Comparison of ENCODE assay signal across 15 mouse cellular contexts in genomic region chr7:35376623-35377022, GRCm38 (mm10). TPM values are rescaled to one million over a fixed set of nuclear protein-coding genes. Genes with fewer than 3 reads are reported as not detected.
A peak's percentile ranks its signal among the peaks of the same experiment; 100 is the strongest.
DNase-seq lines count a peak whose midpoint lies in the region; ATAC-seq lines count a peak whose summit lies in the region.
"Had no signal": no experiment of that assay in that cellular context is flagged by ENCODE, and none has a peak within 500 bp of the region (broad histone marks: within the 10 kb centered on the region; RNA-seq: fewer than 3 reads in every experiment).

No protein-coding gene starts in this region.

- no peaks in the 10 kb centered on the region for H3K27me3 ChIP-seq in hindbrain, embryonic 16.5 days (replicated peaks; ENCODE audit: control insufficient read depth, insufficient read depth, low read length)
- H3K27me3 ChIP-seq in hindbrain, embryonic 10.5 days (ENCODE audit: insufficient read depth, poor library complexity, severe bottlenecking): no peaks in the 10 kb centered on the region
- no peaks in the 10 kb centered on the region for H3K27me3 ChIP-seq in midbrain, embryonic 14.5 days (ENCODE audit: control insufficient read depth, insufficient read depth, low read length)
- no peaks in the 10 kb centered on the region for H3K27me3 ChIP-seq in midbrain, embryonic 10.5 days (ENCODE audit: low read depth, poor library complexity, severe bottlenecking)
- H3K27me3 ChIP-seq: embryonic facial prominence, embryonic 12.5 days; limb, embryonic 13.5 days had no signal

- no peak overlapping the region for H3K27ac ChIP-seq in hindbrain, embryonic 16.5 days (ENCODE audit: low read depth, low read length)
- no peak overlapping the region for H3K27ac ChIP-seq in hindbrain, embryonic 10.5 days
- no peak overlapping the region for H3K27ac ChIP-seq in midbrain, embryonic 14.5 days (replicated peaks; ENCODE audit: low read depth, low read length)
- no peak overlapping the region for H3K27ac ChIP-seq in midbrain, embryonic 10.5 days (replicated peaks)
- H3K27ac ChIP-seq: embryonic facial prominence, embryonic 12.5 days; layer of hippocampus, adult 2 months; limb, embryonic 13.5 days had no signal

- DNase-seq in hindbrain, embryonic 10.5 days (ENCODE audit: low spot score): no peak
- DNase-seq in midbrain, embryonic 14.5 days: peak; percentile 29
- DNase-seq in midbrain, embryonic 10.5 days (ENCODE audit: low spot score): no peak
- DNase-seq in cerebellum, adult 11-12 months: peak; percentile 86
- peak; percentile 50 to 54 for DNase-seq in kidney, postnatal 25 days
- no peak for DNase-seq in urinary bladder, postnatal 4 days (ENCODE audit: low spot score in 2 of 2)
- no peak for DNase-seq in left cerebral cortex, postnatal 25 days (ENCODE audit: low spot score in 2 of 2)
- DNase-seq: heart, postnatal 10 days; lung, embryonic 14.5 days; thymus, postnatal 25 days had no signal

- no peaks in the 10 kb centered on the region; the same call in 1 of the 2 replicates for H3K4me1 ChIP-seq in hindbrain, embryonic 16.5 days (ENCODE audit: control insufficient read depth, insufficient read depth, low read depth, low read length)
- H3K4me1 ChIP-seq in hindbrain, embryonic 10.5 days (replicated peaks): peaks cover 20% of the 10 kb centered on the region
- no peaks in the 10 kb centered on the region for H3K4me1 ChIP-seq in midbrain, embryonic 14.5 days (ENCODE audit: control insufficient read depth, insufficient read depth, low read length)
- peaks cover 16% of the 10 kb centered on the region for H3K4me1 ChIP-seq in midbrain, embryonic 10.5 days
- H3K4me1 ChIP-seq: limb, embryonic 13.5 days had no signal

- 67% methylated on average over 9 of the region's 9 CpGs for WGBS in hindbrain, embryonic 16.5 days
- 96% methylated on average over 9 of the region's 9 CpGs for WGBS in hindbrain, embryonic 10.5 days
- 87% methylated on average over 9 of the region's 9 CpGs for WGBS in midbrain, embryonic 14.5 days
- 93% methylated on average over 9 of the region's 9 CpGs for WGBS in midbrain, embryonic 10.5 days

- no peak overlapping the region for H3K4me3 ChIP-seq in hindbrain, embryonic 16.5 days (ENCODE audit: low read length)
- no peak overlapping the region for H3K4me3 ChIP-seq in hindbrain, embryonic 10.5 days
- no peak overlapping the region for H3K4me3 ChIP-seq in midbrain, embryonic 14.5 days (replicated peaks; ENCODE audit: low read depth, low read length)
- H3K4me3 ChIP-seq in midbrain, embryonic 10.5 days: no peak overlapping the region
- H3K4me3 ChIP-seq: embryonic facial prominence, embryonic 12.5 days; layer of hippocampus, adult 2 months; limb, embryonic 13.5 days; megakaryocyte, embryonic 14.5 days had no signal

- peak; percentile 64 for ATAC-seq in hindbrain, embryonic 16.5 days
- ATAC-seq in midbrain, embryonic 14.5 days (ENCODE audit: low FRiP score, low TSS enrichment): no peak

- no peaks in the 10 kb centered on the region for H3K36me3 ChIP-seq in hindbrain, embryonic 16.5 days (ENCODE audit: control insufficient read depth, insufficient read depth, low read length)
- H3K36me3 ChIP-seq in hindbrain, embryonic 10.5 days: no peaks in the 10 kb centered on the region
- H3K36me3 ChIP-seq in midbrain, embryonic 14.5 days (ENCODE audit: control insufficient read depth, insufficient read depth, low read length): no peaks in the 10 kb centered on the region
- H3K36me3 ChIP-seq in midbrain, embryonic 10.5 days: no peaks in the 10 kb centered on the region
- H3K36me3 ChIP-seq: embryonic facial prominence, embryonic 12.5 days; limb, embryonic 13.5 days had no signal

- no peak overlapping the region for H3K4me2 ChIP-seq in hindbrain, embryonic 16.5 days (ENCODE audit: low read length)
- H3K4me2 ChIP-seq in midbrain, embryonic 14.5 days (ENCODE audit: low read length): no peak overlapping the region
- H3K4me2 ChIP-seq: embryonic facial prominence, embryonic 12.5 days; limb, embryonic 13.5 days; lung, embryonic 14.5 days had no signal

- H3K9ac ChIP-seq in hindbrain, embryonic 16.5 days (ENCODE audit: low read depth, low read length): no peak overlapping the region
- no peak overlapping the region for H3K9ac ChIP-seq in midbrain, embryonic 14.5 days (replicated peaks; ENCODE audit: low read length)
- H3K9ac ChIP-seq: embryonic facial prominence, embryonic 12.5 days; limb, embryonic 13.5 days; lung, embryonic 14.5 days had no signal

- intact Hi-C loops in left cerebral cortex, postnatal 25 days (cut with DNase I): no loop called here

- no peaks in the 10 kb centered on the region for H3K9me3 ChIP-seq in hindbrain, embryonic 16.5 days (ENCODE audit: control insufficient read depth, low read length)
- no peaks in the 10 kb centered on the region for H3K9me3 ChIP-seq in hindbrain, embryonic 10.5 days
- H3K9me3 ChIP-seq in midbrain, embryonic 14.5 days (ENCODE audit: control insufficient read depth, low read length): no peaks in the 10 kb centered on the region
- H3K9me3 ChIP-seq in midbrain, embryonic 10.5 days (replicated peaks): no peaks in the 10 kb centered on the region
- H3K9me3 ChIP-seq: embryonic facial prominence, embryonic 12.5 days; limb, embryonic 13.5 days; megakaryocyte, embryonic 14.5 days had no signal

RNA-seq across cellular contexts. Expression of gene Faap24, which starts 20.0 kb away (rescaled TPM):
- polyA plus RNA-seq in hindbrain, embryonic 16.5 days (2015; fragmentation: Nextera tagmentation; extraction: Ambion mirVana): 14.9 and 15.1 TPM in 2 replicates
- polyA plus RNA-seq in hindbrain, embryonic 10.5 days (2016; fragmentation: Nextera tagmentation; extraction: Ambion mirVana): 25.3 and 28.7 TPM in 2 replicates
- 17.7 and 19.1 TPM in 2 replicates for polyA plus RNA-seq in midbrain, embryonic 14.5 days (2014; fragmentation: Nextera tagmentation; extraction: Ambion mirVana)
- 25.2 and 25.3 TPM in 2 replicates for polyA plus RNA-seq in midbrain, embryonic 10.5 days (2016; fragmentation: Nextera tagmentation; extraction: Ambion mirVana)
- total RNA-seq in left cerebral cortex, postnatal 25 days (2021): 1 to 10 TPM; 7.7 to 8.3 TPM

RNA-seq across cellular contexts. Expression of gene Cep89, which starts 20.2 kb away (rescaled TPM):
- polyA plus RNA-seq in hindbrain, embryonic 16.5 days (2015; fragmentation: Nextera tagmentation; extraction: Ambion mirVana): 30.5 and 32.5 TPM in 2 replicates
- 58.6 and 59.7 TPM in 2 replicates for polyA plus RNA-seq in hindbrain, embryonic 10.5 days (2016; fragmentation: Nextera tagmentation; extraction: Ambion mirVana)
- polyA plus RNA-seq in midbrain, embryonic 14.5 days (2014; fragmentation: Nextera tagmentation; extraction: Ambion mirVana): 19.7 and 27.2 TPM in 2 replicates
- 65.8 and 67.0 TPM in 2 replicates for polyA plus RNA-seq in midbrain, embryonic 10.5 days (2016; fragmentation: Nextera tagmentation; extraction: Ambion mirVana)
- total RNA-seq in left cerebral cortex, postnatal 25 days (2021): 10 to 100 TPM; 18.2 to 23.3 TPM

RNA-seq across cellular contexts. Expression of gene Rhpn2, which starts 42.7 kb away (rescaled TPM):
- polyA plus RNA-seq in hindbrain, embryonic 16.5 days (2015; fragmentation: Nextera tagmentation; extraction: Ambion mirVana): 3.3 and 3.9 TPM in 2 replicates
- polyA plus RNA-seq in hindbrain, embryonic 10.5 days (2016; fragmentation: Nextera tagmentation; extraction: Ambion mirVana): 4.0 and 5.7 TPM in 2 replicates
- 1.5 and 1.9 TPM in 2 replicates for polyA plus RNA-seq in midbrain, embryonic 14.5 days (2014; fragmentation: Nextera tagmentation; extraction: Ambion mirVana)
- 3.2 and 3.7 TPM in 2 replicates for polyA plus RNA-seq in midbrain, embryonic 10.5 days (2016; fragmentation: Nextera tagmentation; extraction: Ambion mirVana)
- total RNA-seq in left cerebral cortex, postnatal 25 days (2021): 1 to 10 TPM; 3.4 to 4.2 TPM

RNA-seq across cellular contexts. Expression of gene Gpatch1, which starts 58.4 kb away (rescaled TPM):
- 17.5 and 20.8 TPM in 2 replicates for polyA plus RNA-seq in hindbrain, embryonic 16.5 days (2015; fragmentation: Nextera tagmentation; extraction: Ambion mirVana)
- polyA plus RNA-seq in hindbrain, embryonic 10.5 days (2016; fragmentation: Nextera tagmentation; extraction: Ambion mirVana): 15.3 and 16.5 TPM in 2 replicates
- 19.7 and 22.8 TPM in 2 replicates for polyA plus RNA-seq in midbrain, embryonic 14.5 days (2014; fragmentation: Nextera tagmentation; extraction: Ambion mirVana)
- polyA plus RNA-seq in midbrain, embryonic 10.5 days (2016; fragmentation: Nextera tagmentation; extraction: Ambion mirVana): 16.8 and 17.5 TPM in 2 replicates
- total RNA-seq in left cerebral cortex, postnatal 25 days (2021): 10 to 100 TPM; 23.3 to 26.4 TPM

Comparison
In these comparisons a context has a peak if more than half of its experiments do, and no peak if none do; other contexts are left out.
1. DNase-seq: peak in midbrain, embryonic 14.5 days (single experiment), cerebellum, adult 11-12 months (single experiment) and kidney, postnatal 25 days (2 of 2); none in hindbrain, embryonic 10.5 days (single experiment), midbrain, embryonic 10.5 days (single experiment), urinary bladder, postnatal 4 days (0 of 2) and left cerebral cortex, postnatal 25 days (0 of 2).